Mouse (Mus musculus) embryonic fibroblast, embryonic 13.5 days (primary cell): ENCODE results near the gene Ftl1-ps1. TPM values are rescaled to one million over a fixed set of nuclear protein-coding genes. Genes with fewer than 3 reads are reported as not detected.

ENCODE experiments used
- H3K27ac ChIP-seq: 2 replicates; pipeline ENCODE4 v1.5.1; 2012; ENCODE audit warnings: low read length, control low read depth, inconsistent platforms; ENCODE audit not compliant: insufficient read depth
- H3K4me1 ChIP-seq: 2 replicates; pipeline ENCODE4 v1.6.1; 2011; ENCODE audit warnings: low read length; ENCODE audit not compliant: control insufficient read depth, insufficient read depth
- H3K4me3 ChIP-seq: 2 replicates; pipeline ENCODE4 v1.5.1; 2011; ENCODE audit warnings: mild to moderate bottlenecking, control low read depth, low read length; ENCODE audit not compliant: insufficient read depth
- CTCF ChIP-seq: IDR thresholded peaks from 2 replicates; pipeline ENCODE4 v1.5.1; 2011; ENCODE audit warnings: mild to moderate bottlenecking, control low read depth, low read length, moderate library complexity, borderline replicate concordance; ENCODE audit not compliant: insufficient read depth
- POLR2A ChIP-seq: IDR thresholded peaks from 2 replicates; pipeline ENCODE4 v1.6.1; 2011; ENCODE audit warnings: low read depth, mild to moderate bottlenecking, control low read depth, low read length, moderate library complexity
- polyA plus RNA-seq: library from polyadenylated mRNA; stranded (reverse); fragments of >200 nt; gene quantifications from 2 replicates; pipeline ENCODE4 v1.2.4, GENCODE M21; 2011; ENCODE audit warnings: low read depth; ENCODE audit not compliant: missing spikeins, insufficient read length

The Ftl1-ps1 gene
- polyA plus RNA-seq: 513 and 827 TPM in 2 replicates

GRCm38 (mm10) chr13:74399298-74399839, at the start of gene Ftl1-ps1:
Gene Ftl1-ps1, plus strand, starts transcription at chr13:74399694.
- Histone ChIP-seq H3K4me1 (no peaks in the 10 kb centered on the region), H3K27ac (no peak within 1 kb of the TSS), H3K4me3 (no peak within 1 kb of the TSS)
- no peak for TF ChIP-seq CTCF
- no peak for TF ChIP-seq POLR2A

- H3K4me1 ChIP-seq: peaks cover 5% of the 10 kb centered on the region; the same call in 1 of the 2 replicates
- no peak for TF ChIP-seq CTCF
- no peak for TF ChIP-seq POLR2A
- H3K4me3 ChIP-seq: peak overlapping the region; percentile 79
- H3K27ac ChIP-seq: no peak overlapping the region
These were observed 49.0 kb upstream of the Ftl1-ps1 start for GRCm38 (mm10) chr13:74350435-74350906.

DNA sequence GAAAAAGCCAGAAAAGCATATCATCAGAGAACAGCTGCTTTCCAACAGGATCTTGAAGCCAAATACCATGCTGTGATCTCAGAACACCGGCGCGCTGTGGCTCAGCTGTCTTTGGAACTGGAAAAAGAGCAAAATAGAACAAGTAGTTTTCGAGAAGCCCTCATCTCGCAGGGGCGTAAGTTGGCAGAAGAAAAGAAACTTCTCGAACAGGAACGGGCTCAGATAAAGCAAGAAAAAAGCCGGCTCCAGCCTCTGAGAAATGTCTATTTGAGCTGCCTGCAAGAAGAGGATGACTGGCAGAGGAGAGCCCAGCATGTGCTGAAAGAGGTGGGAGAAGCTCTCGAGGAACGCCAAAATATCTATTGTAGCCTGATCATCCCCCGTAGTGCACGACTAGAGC, 43.0 kb upstream of the Ftl1-ps1 start:
- H3K4me1 ChIP-seq: no peaks in the 10 kb centered on the region
- no peak overlapping the region for H3K4me3 ChIP-seq
- no peak overlapping the region for H3K27ac ChIP-seq
- TF ChIP-seq POLR2A: no peak
- TF ChIP-seq CTCF: no peak

GRCm38 (mm10) chr13:74362218-74362617, 37.3 kb upstream of the Ftl1-ps1 start:
- H3K4me3 ChIP-seq: no peak overlapping the region
- no peak overlapping the region for H3K27ac ChIP-seq
- peaks cover 6% of the 10 kb centered on the region; the same call in 1 of the 2 replicates for H3K4me1 ChIP-seq
- TF ChIP-seq POLR2A (no peak), CTCF (no peak)

GRCm38 (mm10) chr13:74363176-74363858, 36.2 kb upstream of the Ftl1-ps1 start:
- no peak overlapping the region for H3K4me3 ChIP-seq
- no peak for TF ChIP-seq POLR2A
- no peak for TF ChIP-seq CTCF
- H3K27ac ChIP-seq: no peak overlapping the region
- peaks cover 6% of the 10 kb centered on the region; the same call in 1 of the 2 replicates for H3K4me1 ChIP-seq

DNA sequence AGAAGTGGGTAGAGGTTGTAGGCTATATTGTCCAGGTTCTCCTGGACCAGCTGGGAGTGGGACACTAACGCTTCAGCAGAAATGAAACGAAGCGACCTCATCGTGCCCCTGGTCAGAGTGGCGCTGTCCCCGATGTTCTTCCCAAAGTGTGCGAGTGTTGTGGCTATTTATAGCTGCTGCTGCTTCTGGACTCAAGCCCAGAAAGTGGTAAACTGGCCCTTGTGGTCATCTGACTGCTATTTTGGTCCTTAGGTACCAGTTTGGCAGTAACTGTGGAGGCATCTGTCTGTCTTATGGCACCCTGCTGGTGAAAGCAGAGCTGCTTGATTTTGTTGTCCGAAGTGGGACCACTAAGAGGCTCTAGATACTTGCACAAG, 35.6 kb upstream of the Ftl1-ps1 start, which contains the start of gene Lrrc14b:
Lrrc14b (minus strand) TSS at position 147 of the 377 bp plus-strand sequence.
- no peak for TF ChIP-seq CTCF
- TF ChIP-seq POLR2A: no peak
- H3K4me1 ChIP-seq: peaks cover 6% of the 10 kb centered on the region; the same call in 1 of the 2 replicates
- no peak within 1 kb of the TSS for H3K4me3 ChIP-seq
- no peak within 1 kb of the TSS for H3K27ac ChIP-seq

- TF ChIP-seq POLR2A (no peak), CTCF (no peak)
- peak overlapping the region; percentile 40; the same call in 1 of the 2 replicates for H3K27ac ChIP-seq
These were observed 17.8 kb upstream of the Ftl1-ps1 start for GRCm38 (mm10) chr13:74381533-74382276.

GRCm38 (mm10) chr13:74382289-74382688, 17.2 kb upstream of the Ftl1-ps1 start:
- Histone ChIP-seq H3K4me1 (no peaks in the 10 kb centered on the region), H3K4me3 (no peak overlapping the region), H3K27ac (peak overlapping the region; percentile 40; the same call in 1 of the 2 replicates)
- TF ChIP-seq POLR2A (no peak), CTCF (no peak)

More at GRCm38 (mm10) chr13:74381533-74382276, 17.8 kb upstream of the Ftl1-ps1 start:
- Histone ChIP-seq H3K4me1 (no peaks in the 10 kb centered on the region), H3K4me3 (no peak overlapping the region)

DNA sequence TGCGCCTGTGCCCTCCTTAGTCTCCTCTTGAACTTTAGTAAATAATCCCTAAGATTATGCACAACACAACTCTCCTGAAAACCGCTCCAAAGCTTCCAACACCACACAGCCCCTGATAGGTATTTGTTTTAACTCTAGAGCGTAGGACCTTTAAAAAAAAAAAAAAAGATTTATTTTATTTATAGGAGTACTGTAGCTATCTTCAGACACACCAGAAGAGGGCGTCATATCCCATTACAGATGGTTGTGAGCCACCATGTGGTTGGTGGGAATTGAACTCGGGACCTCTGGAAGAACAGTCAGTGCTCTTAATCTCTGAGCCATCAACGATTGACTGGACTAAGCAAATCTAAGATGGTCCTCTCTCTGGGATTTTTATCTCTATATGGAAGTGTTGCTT, 9.8 kb upstream of the Ftl1-ps1 start:
- TF ChIP-seq CTCF (no peak), POLR2A (no peak)
- no peak overlapping the region for H3K27ac ChIP-seq
- H3K4me3 ChIP-seq: peak overlapping the region; percentile 99
- no peaks in the 10 kb centered on the region for H3K4me1 ChIP-seq

- Histone ChIP-seq H3K27ac (no peak within 1 kb of the TSS), H3K4me1 (no peaks in the 10 kb centered on the region), H3K4me3 (peak within 1 kb of the TSS; percentile 99)
- TF ChIP-seq POLR2A (peak; percentile 79), CTCF (no peak)
These were observed 9.0 kb upstream of the Ftl1-ps1 start, which contains the start of gene Zfp72 for GRCm38 (mm10) chr13:74390371-74390990. Gene Zfp72, minus strand, starts transcription at chr13:74390836.
